16 mouse cellular contexts compared by ENCODE assay signal in the genomic region with DNA sequence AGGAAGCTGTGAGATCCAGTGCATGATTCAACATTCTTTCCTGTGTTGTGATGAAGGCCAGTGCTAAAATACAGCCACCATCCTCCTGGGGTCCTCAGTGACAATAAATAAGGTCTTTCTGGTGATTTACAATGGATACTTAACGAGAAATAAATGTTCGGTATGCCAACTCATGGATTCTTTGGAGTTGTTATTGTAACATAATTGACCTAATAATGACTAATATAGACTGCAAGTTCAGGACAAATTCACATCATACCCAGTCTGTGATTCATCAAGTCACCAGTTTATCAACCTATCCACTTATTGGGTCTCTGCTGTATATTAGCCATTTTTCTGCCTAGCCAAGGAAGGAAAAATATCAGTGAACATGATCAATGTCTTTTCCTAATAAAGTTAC.
"Had no signal": no experiment of that assay in that cellular context is flagged by ENCODE, and none has a peak within 500 bp of the region (broad histone marks: within the 10 kb centered on the region; RNA-seq: fewer than 3 reads in every experiment).

No protein-coding gene starts in this region.

- H3K27ac ChIP-seq: neural tube, embryonic 13.5 days; neural tube, embryonic 15.5 days; stomach, embryonic 15.5 days; stomach, postnatal 0 days had no signal

- DNase-seq: retina, postnatal 1 day; right cerebral cortex, adult 18-20 months; right cerebral cortex, postnatal 14 days; right cerebral cortex, postnatal 25 days; right cerebral cortex, postnatal 4 days; spleen, adult 18-20 months; thymus, adult 18-20 months; thymus, adult 2 months; thymus, postnatal 14 days; thymus, postnatal 25 days; thymus, postnatal 36 days; thymus, postnatal 4 days had no signal

- H3K4me3 ChIP-seq: neural tube, embryonic 13.5 days; neural tube, embryonic 15.5 days; stomach, embryonic 15.5 days had no signal

- H3K27me3 ChIP-seq: neural tube, embryonic 13.5 days; neural tube, embryonic 15.5 days; stomach, embryonic 15.5 days had no signal

- H3K4me1 ChIP-seq: neural tube, embryonic 13.5 days; neural tube, embryonic 15.5 days; stomach, embryonic 15.5 days had no signal
